Mouse (Mus musculus) cerebellum, postnatal 25 days (tissue): Measurements from ENCODE around the gene Ptgr2.
"Not testable (repeated sequence)": the region's sequence is repeated elsewhere in the genome, so short reads cannot be mapped to it uniquely, and the experiment has no call there.

Source experiments
- DNase-seq, 2 experiments: peaks; one replicate each; pipeline ENCODE4 v3.0.0; 2021; ENCODE audit warnings: mixed read lengths in 2 of 2

Gene Ptgr2

DNA sequence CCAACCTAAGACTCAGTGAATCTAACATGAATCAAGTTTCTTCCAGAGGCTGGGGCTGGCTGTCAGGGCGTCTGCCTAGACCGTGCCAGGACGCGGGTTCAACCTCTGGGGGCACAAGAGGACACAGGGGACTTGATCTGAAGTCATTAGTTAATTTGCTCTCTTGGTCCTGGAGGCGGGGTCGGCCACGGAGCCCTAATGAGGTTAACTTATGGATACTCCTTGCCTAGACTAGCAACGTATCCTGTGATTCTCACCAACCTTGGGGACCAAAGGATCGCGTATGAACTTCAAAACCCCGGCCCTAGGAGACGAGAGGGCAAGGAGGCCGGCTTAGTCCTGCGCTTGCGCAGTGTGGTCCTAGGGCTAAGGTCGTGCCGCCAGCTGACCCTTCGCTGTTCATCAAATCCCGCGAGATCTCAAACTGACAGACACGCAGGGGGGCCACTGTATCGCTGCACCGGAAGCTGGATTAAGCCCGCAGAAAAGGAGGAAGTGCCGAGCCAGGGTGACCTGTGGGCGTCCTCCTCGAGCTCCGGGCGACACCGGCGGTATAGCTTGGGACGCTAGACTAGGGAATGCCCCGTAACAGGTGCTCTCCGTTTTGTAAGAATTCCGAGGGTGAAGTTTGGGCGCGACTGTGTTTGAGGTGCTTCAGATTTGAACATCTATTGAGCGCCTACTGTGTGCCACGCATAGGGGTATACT is at the start of gene Ptgr2:
TSS of gene Ptgr2 (plus strand) at position 348 of the 708 bp plus-strand sequence.
- DNase-seq, result peak; percentile 87 to 93

DNA sequence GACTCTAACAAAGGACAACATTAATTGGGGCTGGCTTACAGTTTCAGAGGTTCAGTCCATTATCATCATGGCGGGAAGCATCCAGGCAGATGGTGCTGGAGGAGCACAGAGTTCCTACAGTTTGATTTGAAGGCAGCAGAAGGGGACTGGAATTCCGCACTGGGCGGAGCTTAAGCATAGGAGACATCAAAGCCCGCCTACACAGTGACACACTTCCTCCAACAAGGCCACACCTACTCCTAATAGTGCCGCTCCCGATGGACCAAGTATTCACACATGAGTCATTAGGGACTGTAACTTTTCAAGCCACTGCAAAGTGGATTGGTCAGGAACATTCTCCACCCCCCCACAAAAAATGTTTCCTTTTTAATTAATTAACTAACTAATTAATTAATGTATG is 49.5 kb upstream of the Ptgr2 start:
- DNase-seq, result no peak

DNA sequence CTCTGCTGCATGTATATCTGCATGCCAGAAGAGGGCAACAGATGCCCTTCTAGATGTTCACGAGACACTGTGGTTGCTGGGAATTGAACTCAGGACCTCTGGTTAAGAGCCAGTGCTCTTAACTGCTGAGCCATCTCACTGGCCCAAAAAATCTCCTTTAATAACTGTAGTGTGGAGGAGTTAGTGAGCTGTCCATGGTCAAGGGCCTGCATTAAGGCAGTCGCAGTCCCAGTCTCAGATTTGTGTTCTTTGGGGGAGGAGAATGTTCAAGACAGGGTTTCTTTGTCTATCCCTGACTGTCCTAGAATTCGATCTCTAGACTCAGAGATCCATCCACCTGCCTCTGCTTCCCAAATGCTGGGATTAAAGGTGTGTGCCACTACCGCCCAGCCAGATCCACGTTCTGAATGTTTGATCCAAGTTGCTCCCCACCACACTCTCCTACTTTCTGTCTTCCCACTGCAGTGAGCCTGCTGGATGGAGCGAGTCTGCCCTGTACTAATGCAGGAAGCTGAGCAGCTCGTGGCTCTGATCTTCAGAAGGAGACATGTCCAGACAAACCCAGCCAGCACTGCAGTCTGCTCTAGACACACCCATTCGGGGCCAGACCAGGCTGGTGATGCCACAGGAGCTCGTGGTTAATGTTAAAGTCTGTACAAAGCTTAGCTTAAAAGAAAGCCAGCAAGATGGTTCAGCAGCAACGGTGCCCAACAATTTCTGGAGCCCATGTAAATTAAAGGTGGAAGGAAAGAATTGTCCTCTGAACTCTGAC is 48.9 kb upstream of the Ptgr2 start:
- no peak for DNase-seq

- not testable (repeated sequence) for DNase-seq
These were observed 48.0 kb upstream of the Ptgr2 start for GRCm38 (mm10) chr12:84237036-84237435.

GRCm38 (mm10) chr12:84243076-84243770 is 41.8 kb upstream of the Ptgr2 start:
- DNase-seq, result no peak

GRCm38 (mm10) chr12:84245683-84246082 is 39.3 kb upstream of the Ptgr2 start:
- DNase-seq, result no peak

- peak; percentile 63 to 80 for DNase-seq
These were observed 35.8 kb upstream of the Ptgr2 start for GRCm38 (mm10) chr12:84249217-84249616.

DNA sequence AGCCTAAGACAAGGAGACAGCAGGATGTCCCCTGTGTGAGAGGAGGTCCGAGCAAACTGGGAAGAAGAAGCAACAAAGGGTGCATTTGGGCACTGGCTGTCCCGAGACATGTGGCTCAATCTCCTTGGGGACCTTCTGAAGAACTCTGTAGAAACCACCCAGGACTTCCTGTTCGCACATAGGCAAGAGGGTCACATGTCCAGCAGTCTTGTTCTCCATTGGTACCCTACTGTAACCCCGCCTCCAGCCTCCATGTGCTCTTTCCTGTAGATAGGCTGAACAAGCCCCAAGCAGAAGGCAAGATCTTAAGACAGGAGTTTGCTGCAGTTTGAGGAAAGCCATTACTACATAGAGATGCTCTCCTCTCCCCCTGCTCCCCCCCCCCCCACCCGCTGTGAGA is 32.2 kb upstream of the Ptgr2 start:
- DNase-seq, result no peak

- no peak for DNase-seq
These were observed 30.1 kb upstream of the Ptgr2 start for GRCm38 (mm10) chr12:84254886-84255285.

- no peak for DNase-seq
These were observed 24.7 kb upstream of the Ptgr2 start for GRCm38 (mm10) chr12:84260363-84260762.

DNA sequence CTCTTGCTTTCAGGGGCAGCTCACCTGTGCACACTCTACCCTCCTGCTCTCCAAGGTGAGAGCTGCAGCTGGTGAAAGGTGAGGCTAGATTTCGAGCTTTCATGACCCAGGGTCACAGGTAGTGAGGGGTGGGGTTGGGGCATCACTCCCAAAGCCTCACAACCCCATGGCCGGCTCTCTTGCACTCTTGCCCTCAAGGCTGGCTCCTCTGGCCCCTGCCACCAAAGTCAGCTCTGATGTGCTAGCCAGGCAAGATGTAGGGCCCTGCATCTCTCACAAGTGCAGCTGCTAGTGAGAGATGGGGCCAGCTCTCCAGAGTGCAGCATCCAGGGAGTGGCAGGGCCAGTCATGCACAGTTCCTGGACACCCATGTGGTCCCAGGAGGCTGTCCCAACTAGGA is 17.8 kb upstream of the Ptgr2 start:
- DNase-seq, result no peak

DNA sequence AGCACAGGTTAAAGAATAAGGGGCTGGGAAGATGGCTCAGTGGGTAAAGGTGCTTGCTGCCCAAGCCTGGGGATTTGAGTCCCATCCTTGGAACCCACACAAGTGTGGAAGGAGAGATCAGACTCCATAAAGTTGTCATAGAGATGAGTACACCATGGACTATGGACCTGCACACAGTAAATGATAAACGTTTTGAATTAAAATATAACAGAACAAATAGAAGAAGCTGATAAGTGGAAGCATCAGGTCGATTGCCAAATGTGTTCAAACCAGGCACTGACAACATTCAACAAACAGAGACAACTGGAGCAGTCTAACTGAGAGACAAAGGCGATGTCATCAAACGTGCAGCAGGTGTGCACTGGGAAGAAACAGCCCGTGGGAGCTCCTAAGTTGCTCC is 11.7 kb upstream of the Ptgr2 start:
- DNase-seq, result no peak

DNA sequence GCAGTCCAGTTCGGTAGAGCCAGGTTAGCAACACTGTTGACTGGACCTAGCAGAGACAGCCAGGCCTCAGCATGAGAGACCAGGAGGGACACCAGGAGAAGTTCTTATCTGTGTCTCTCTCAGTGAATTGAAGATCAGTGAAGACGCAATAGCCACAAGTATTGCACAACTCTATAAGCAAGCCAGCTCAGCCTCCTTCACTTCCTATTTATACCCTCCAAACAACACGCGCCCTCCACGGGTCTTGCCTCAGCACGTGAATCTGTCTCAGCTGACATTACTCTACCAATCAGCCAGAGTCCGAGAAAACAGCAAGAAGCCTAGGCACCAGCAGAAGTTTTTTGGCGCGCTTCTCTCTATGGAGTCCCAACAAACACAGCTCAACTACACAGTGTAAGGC is 9.7 kb upstream of the Ptgr2 start:
- DNase-seq, result no peak

- no peak for DNase-seq
These were observed 8.7 kb upstream of the Ptgr2 start for GRCm38 (mm10) chr12:84276288-84276687.

DNA sequence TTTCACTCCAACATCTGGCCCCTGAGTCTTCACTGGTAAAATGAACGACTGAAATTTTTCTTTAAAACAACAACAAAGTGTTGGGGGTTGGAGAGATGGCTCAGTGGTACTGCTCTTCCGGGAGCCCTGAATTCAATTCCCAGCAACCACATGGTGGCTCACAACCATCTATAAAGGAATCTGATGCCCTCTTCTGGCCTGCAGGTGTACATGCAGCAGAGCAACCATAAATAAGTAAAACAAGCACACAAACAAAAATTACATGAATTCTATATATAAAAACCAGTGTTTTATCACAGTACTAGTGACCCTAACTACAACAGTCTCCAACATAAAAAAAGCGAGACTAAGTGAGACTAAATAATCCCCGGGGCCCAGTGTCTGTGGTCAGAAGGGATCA is 8.2 kb upstream of the Ptgr2 start:
- DNase-seq, result no peak

GRCm38 (mm10) chr12:84277832-84278231 is 7.2 kb upstream of the Ptgr2 start:
- no peak for DNase-seq

GRCm38 (mm10) chr12:84278901-84279300 is 6.1 kb upstream of the Ptgr2 start:
- DNase-seq, result no peak

- DNase-seq, result no peak
These were observed 641 bp upstream of the Ptgr2 start for GRCm38 (mm10) chr12:84284391-84284790.

DNA sequence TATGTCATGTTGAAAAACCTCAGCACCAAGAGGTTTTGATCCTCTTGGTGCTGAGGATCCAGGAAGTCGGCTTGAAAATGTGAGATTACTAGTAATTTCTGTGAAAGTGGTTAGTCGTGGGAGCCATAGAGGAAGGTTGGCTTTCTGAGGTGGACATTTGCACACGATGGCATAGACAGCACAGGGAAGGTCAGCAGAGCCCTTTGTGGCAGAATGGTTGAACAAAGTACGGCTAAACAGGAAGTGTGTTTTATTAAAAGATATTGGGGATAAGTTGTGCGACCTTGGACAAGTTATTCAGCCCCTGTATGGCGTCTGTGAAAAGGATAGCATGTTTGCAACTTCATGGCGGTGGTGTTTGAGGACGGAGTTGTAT is 549 bp downstream of the Ptgr2 start:
- DNase-seq, result no peak

DNA sequence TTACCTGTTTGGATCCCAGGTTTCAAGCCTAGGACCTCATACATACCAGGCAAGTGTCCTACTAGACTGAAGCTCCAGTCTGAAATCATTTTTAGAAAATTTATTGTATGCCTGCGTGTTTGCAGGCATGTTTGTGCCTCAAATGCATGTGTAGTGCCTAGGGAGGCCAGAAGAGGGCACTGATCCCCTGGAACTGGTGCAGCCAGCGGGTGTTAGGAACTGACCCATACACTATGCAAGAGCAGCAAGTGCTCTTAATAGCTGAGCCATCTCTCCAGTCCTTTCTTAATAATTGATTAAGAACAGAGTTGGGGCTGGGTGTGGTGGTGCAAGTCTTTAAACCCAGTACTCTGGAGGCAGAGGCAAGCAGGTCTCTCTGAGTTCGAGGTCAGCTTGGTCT is 3.4 kb downstream of the Ptgr2 start:
- DNase-seq, result peak; percentile 23 to 51

- DNase-seq, result peak in 1 of 2 experiments; percentile 11
These were observed 12.8 kb downstream of the Ptgr2 start for GRCm38 (mm10) chr12:84297851-84298250.

DNA sequence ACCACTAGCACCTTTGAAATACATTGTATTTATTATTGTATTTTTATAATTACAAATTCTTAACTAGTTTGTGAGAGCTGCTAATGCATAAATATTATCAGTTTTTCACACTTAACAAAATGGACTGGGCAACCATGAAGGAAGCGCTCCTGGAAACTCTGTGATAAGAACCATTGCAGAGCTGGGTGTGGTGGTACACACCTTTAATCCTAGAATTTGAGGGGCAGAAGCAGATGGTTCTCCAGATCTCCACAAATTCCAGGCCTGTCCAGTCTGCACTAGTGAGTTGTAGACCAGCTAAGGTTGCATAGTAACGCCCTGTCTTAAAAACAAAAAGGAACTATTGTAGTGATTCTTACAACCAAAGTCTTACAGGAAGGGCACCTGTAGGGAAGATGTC is 14.2 kb downstream of the Ptgr2 start:
- DNase-seq, result no peak

DNA sequence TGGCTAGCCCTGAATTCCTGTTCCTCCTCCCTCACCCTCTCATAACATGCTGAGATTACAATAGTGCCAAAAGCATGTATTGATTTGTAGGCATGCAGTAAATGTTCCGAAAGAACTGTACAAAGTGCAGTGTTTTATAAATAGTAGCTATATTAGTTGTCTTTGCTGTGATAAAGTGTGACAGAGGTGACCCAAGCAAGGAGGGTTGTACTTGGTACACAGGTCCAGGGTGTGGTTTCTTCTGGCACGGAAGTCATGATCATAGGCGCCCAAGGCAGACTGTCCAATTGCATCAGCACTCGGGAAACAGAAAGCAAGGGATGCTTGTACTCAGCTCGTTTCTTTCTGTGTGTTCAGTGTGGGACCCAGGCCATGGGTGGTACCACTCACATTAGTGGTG is 19.1 kb downstream of the Ptgr2 start:
- no peak for DNase-seq

- DNase-seq, result no peak
These were observed 19.5 kb downstream of the Ptgr2 start for GRCm38 (mm10) chr12:84304554-84304953.
